Mouse (Mus musculus): ENCODE results near the gene Gm48551. TPM values are rescaled to one million over a fixed set of nuclear protein-coding genes. Genes with fewer than 3 reads are reported as not detected.

The Gm48551 gene
- polyA plus RNA-seq, 1 experiment from 2014 or later, result 4.1 TPM

- H3K4me3 ChIP-seq, result peak overlapping the region; percentile 79
- H3K9me3 ChIP-seq, result no peaks in the 10 kb centered on the region
- H3K27ac ChIP-seq, result peak overlapping the region; percentile 75; the same call in 1 of the 2 replicates
- no peaks in the 10 kb centered on the region for H3K27me3 ChIP-seq
- H3K36me3 ChIP-seq, result peaks cover 35% of the 10 kb centered on the region
- WGBS, result 55% methylated on average over 2 of the region's 2 CpGs
- H3K4me1 ChIP-seq, result peaks cover 39% of the 10 kb centered on the region
- H3K9ac ChIP-seq, result peak overlapping the region; percentile 95
- no peak for ATAC-seq (ENCODE audit: insufficient number of reproducible peaks, insufficient read depth, low FRiP score, low TSS enrichment, low read depth)
- H3K4me2 ChIP-seq, result peak overlapping the region; percentile 88
Observed at GRCm38 (mm10) chr10:81377362-81377664, 7.0 kb upstream of the Gm48551 start.

- ATAC-seq (ENCODE audit: insufficient number of reproducible peaks, insufficient read depth, low FRiP score, low TSS enrichment, low read depth), result peak; percentile 21; the same call in 1 of the 2 replicates
- peak within 1 kb of the TSS; percentile 95 for H3K9ac ChIP-seq
- H3K4me1 ChIP-seq, result peaks cover 37% of the 10 kb centered on the region
- WGBS, result under 1% methylated on average over 53 of the region's 59 CpGs
- peak within 1 kb of the TSS; percentile 79 for H3K4me3 ChIP-seq
- H3K4me2 ChIP-seq, result peak within 1 kb of the TSS; percentile 88
- H3K36me3 ChIP-seq, result peaks cover 29% of the 10 kb centered on the region
- H3K9me3 ChIP-seq, result no peaks in the 10 kb centered on the region
- H3K27ac ChIP-seq, result peak within 1 kb of the TSS; percentile 85
- H3K27me3 ChIP-seq, result no peaks in the 10 kb centered on the region
Observed at GRCm38 (mm10) chr10:81377793-81378552, 6.3 kb upstream of the Gm48551 start, which contains the start of gene Fzr1. Fzr1 (minus strand) TSS chr10:81378516.

DNA sequence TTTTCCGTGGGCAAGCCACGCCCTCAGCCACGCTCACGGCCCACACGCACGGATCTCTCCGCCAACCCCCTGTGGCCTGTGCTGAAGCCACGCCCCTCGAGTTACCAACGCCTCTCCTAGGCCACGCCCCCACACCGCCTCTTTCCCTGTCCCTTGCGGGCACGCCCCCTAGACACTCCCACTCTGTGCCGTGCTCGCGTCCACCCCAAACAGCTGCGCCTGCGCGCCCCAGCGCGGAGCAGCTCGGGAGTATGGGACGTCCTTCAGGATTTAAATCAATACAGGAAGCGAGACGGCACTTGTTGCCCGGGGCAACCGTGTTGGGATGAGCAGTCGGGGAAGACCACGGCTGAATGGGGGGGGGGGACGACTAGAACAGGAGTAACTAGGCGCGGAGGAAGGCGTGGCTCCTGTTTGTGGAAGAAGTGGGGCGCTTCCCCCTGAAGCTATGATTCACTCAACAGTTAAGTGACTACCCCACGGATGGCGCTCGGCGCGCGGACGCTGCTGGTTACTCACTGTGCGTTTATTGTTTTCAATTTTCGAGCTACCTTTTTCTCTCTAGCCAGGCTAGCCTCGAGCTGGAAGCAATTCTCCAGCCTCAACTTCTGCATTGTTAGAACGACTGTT, 5.6 kb upstream of the Gm48551 start:
- Histone ChIP-seq H3K27ac (peak overlapping the region; percentile 85), H3K4me3 (peak overlapping the region; percentile 79), H3K27me3 (no peaks in the 10 kb centered on the region), H3K9ac (peak overlapping the region; percentile 69), H3K36me3 (peaks cover 22% of the 10 kb centered on the region), H3K9me3 (no peaks in the 10 kb centered on the region), H3K4me1 (peaks cover 30% of the 10 kb centered on the region), H3K4me2 (peak overlapping the region; percentile 88)
- peak; percentile 94 for ATAC-seq (ENCODE audit: insufficient number of reproducible peaks, insufficient read depth, low FRiP score, low TSS enrichment, low read depth)
- under 1% methylated on average over 46 of the region's 46 CpGs for WGBS

GRCm38 (mm10) chr10:81379183-81379553, 5.1 kb upstream of the Gm48551 start:
- Histone ChIP-seq H3K9me3 (no peaks in the 10 kb centered on the region), H3K9ac (peak overlapping the region; percentile 69), H3K4me2 (peak overlapping the region; percentile 88), H3K36me3 (peaks cover 17% of the 10 kb centered on the region), H3K4me3 (peak overlapping the region; percentile 79), H3K4me1 (peaks cover 30% of the 10 kb centered on the region), H3K27ac (peak overlapping the region; percentile 85), H3K27me3 (no peaks in the 10 kb centered on the region)
- WGBS, result 56% methylated on average over 3 of the region's 3 CpGs
- no peak for ATAC-seq (ENCODE audit: insufficient number of reproducible peaks, insufficient read depth, low FRiP score, low TSS enrichment, low read depth)

DNA sequence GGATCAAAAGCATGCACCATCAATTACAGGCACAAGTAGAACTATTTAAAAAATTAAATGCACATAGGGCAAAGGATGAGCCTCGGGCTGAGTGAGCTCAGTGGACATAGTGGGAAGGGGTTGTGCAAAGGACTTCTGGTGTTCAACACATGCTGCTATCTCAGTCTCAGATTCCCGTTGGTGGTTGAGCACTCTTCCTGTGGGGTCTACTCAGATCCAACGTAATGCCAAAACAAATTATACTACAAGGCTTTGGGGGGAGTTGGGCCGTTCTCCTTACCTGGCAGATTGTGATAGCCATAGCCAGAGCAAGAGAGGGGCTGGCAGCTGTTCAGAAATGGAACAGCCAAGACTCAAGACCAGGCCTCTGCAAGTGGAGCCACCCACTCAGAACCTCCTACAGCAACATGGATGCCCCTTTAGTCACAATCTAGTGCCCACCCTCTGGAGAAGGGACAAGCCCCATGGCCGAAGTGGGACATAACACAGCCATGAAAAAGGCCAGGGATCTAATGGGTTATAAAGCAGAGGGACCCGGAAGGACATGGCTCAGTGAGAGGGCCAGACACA, 4.4 kb upstream of the Gm48551 start:
- H3K4me2 ChIP-seq, result no peak overlapping the region
- H3K9me3 ChIP-seq, result no peaks in the 10 kb centered on the region
- peaks cover 13% of the 10 kb centered on the region for H3K36me3 ChIP-seq
- H3K27me3 ChIP-seq, result no peaks in the 10 kb centered on the region
- no peak overlapping the region for H3K9ac ChIP-seq
- peaks cover 31% of the 10 kb centered on the region for H3K4me1 ChIP-seq
- H3K4me3 ChIP-seq, result no peak overlapping the region
- ATAC-seq (ENCODE audit: insufficient number of reproducible peaks, insufficient read depth, low FRiP score, low TSS enrichment, low read depth), result no peak
- no peak overlapping the region for H3K27ac ChIP-seq
- 84% methylated on average over 6 of the region's 6 CpGs for WGBS

DNA sequence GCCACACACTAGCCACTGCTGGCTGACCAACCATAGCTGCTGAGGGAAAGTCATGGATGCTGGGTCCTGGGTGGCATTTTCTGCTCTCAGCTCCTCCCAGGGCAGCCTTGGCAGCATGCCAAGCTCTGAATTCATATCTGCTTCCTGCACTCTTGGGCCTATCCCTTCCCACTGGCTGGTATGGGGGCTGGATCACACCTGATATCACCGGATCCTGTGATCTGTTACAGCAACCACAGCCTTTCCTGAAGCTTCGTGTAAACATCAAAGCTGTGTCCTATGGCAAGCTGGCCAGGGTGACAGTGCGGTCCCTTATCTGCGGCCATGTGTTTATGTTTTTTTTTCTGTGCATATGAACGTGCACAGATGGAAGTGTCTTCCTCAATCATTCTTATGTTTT, 2.2 kb upstream of the Gm48551 start:
- Histone ChIP-seq H3K27ac (no peak overlapping the region), H3K27me3 (no peaks in the 10 kb centered on the region), H3K9me3 (no peaks in the 10 kb centered on the region), H3K4me3 (no peak overlapping the region), H3K36me3 (peaks cover 13% of the 10 kb centered on the region), H3K4me2 (no peak overlapping the region), H3K4me1 (peaks cover 24% of the 10 kb centered on the region), H3K9ac (0 out of 2 replicates have a peak overlapping the region, but pooled peaks have one; percentile 52)
- ATAC-seq (ENCODE audit: insufficient number of reproducible peaks, insufficient read depth, low FRiP score, low TSS enrichment, low read depth), result no peak
- 75% methylated on average over 5 of the region's 5 CpGs for WGBS

DNA sequence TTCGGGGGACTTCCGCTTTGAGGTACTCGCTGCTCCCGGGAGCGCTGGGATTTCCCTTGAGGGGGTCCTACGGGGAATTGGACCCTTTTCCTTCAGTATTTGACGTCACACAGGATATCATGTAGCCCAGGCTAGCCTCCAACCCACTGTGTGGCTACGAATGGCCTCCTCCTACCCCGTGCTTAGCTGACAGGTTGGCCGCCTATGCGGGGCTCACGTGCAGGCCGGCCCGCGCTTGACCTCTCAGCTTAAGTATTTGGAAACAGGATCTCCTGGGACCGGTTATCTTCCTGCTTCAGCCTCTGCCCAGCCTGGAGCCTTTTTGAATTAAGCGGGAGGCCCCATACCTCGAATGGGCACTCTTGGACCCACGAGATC, 328 bp downstream of the Gm48551 start:
- H3K27ac ChIP-seq, result peak overlapping the region; percentile 82
- under 1% methylated on average over 19 of the region's 19 CpGs for WGBS
- H3K4me2 ChIP-seq, result peak overlapping the region; percentile 77
- peak overlapping the region; percentile 94 for H3K4me3 ChIP-seq
- H3K9ac ChIP-seq, result peak overlapping the region; percentile 90
- H3K4me1 ChIP-seq, result peaks cover 12% of the 10 kb centered on the region
- no peaks in the 10 kb centered on the region for H3K27me3 ChIP-seq
- no peak for ATAC-seq (ENCODE audit: insufficient number of reproducible peaks, insufficient read depth, low FRiP score, low TSS enrichment, low read depth)
- H3K36me3 ChIP-seq, result peaks cover 38% of the 10 kb centered on the region
- H3K9me3 ChIP-seq, result no peaks in the 10 kb centered on the region

- peaks cover 12% of the 10 kb centered on the region for H3K4me1 ChIP-seq
- peak overlapping the region; percentile 90; the same call in 1 of the 2 replicates for H3K9ac ChIP-seq
- peak overlapping the region; percentile 94 for H3K4me3 ChIP-seq
- no peaks in the 10 kb centered on the region for H3K9me3 ChIP-seq
- WGBS, result 89% methylated on average over 22 of the region's 22 CpGs
- H3K27ac ChIP-seq, result no peak overlapping the region
- peak overlapping the region; percentile 77 for H3K4me2 ChIP-seq
- H3K36me3 ChIP-seq, result peaks cover 38% of the 10 kb centered on the region
- ATAC-seq (ENCODE audit: insufficient number of reproducible peaks, insufficient read depth, low FRiP score, low TSS enrichment, low read depth), result no peak
- H3K27me3 ChIP-seq, result no peaks in the 10 kb centered on the region
Observed at GRCm38 (mm10) chr10:81385603-81386306, 1.5 kb downstream of the Gm48551 start.

- 95% methylated on average over 20 of the region's 20 CpGs for WGBS
Observed at GRCm38 (mm10) chr10:81387716-81388115, 3.5 kb downstream of the Gm48551 start.

DNA sequence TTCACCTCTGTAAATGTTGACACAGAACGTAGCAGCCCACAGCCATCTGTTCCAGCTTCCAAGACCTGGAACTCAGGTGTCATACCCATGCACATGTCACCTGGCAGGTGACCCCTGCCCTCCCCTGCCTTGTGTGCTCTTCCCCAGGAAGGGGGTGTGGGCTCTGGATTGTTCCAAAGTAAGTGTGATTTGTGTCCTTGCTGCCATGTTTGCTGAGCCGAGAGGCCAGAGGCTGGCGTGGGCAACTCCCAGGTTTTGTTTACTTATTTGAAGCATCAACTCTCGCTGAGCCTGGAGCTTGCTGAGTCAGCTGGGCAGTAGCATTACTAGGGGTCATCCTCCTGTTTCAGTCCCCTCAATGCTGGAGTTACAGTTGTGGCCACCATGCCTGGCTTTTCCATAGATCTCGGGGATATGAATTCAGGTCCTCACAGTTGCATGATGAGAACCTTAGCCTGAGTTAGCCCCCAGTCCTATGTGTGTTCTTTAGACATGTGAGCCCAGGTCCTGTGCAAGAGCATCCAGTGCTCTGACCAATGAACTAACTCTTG, 4.3 kb downstream of the Gm48551 start, which contains the start of gene Gm48552:
Gene Gm48552 (plus strand): TSS at position 501 of the 551 bp plus-strand sequence.
- Histone ChIP-seq H3K9ac (0 out of 2 replicates have a peak within 1 kb of the TSS, but pooled peaks have one; percentile 32), H3K4me2 (no peak within 1 kb of the TSS), H3K27me3 (no peaks in the 10 kb centered on the region), H3K9me3 (no peaks in the 10 kb centered on the region), H3K36me3 (peaks cover 43% of the 10 kb centered on the region), H3K4me1 (peaks cover 23% of the 10 kb centered on the region), H3K4me3 (no peak within 1 kb of the TSS), H3K27ac (peak within 1 kb of the TSS; percentile 22; the same call in 1 of the 2 replicates)
- WGBS, result 91% methylated on average over 5 of the region's 5 CpGs
- no peak for ATAC-seq (ENCODE audit: insufficient number of reproducible peaks, insufficient read depth, low FRiP score, low TSS enrichment, low read depth)

More at GRCm38 (mm10) chr10:81387716-81388115, 3.5 kb downstream of the Gm48551 start:
- Histone ChIP-seq H3K27ac (no peak overlapping the region), H3K4me2 (no peak overlapping the region), H3K4me1 (peaks cover 14% of the 10 kb centered on the region), H3K9me3 (no peaks in the 10 kb centered on the region), H3K9ac (no peak overlapping the region), H3K27me3 (no peaks in the 10 kb centered on the region), H3K36me3 (peaks cover 43% of the 10 kb centered on the region), H3K4me3 (no peak overlapping the region)
- no peak for ATAC-seq (ENCODE audit: insufficient number of reproducible peaks, insufficient read depth, low FRiP score, low TSS enrichment, low read depth)

DNA sequence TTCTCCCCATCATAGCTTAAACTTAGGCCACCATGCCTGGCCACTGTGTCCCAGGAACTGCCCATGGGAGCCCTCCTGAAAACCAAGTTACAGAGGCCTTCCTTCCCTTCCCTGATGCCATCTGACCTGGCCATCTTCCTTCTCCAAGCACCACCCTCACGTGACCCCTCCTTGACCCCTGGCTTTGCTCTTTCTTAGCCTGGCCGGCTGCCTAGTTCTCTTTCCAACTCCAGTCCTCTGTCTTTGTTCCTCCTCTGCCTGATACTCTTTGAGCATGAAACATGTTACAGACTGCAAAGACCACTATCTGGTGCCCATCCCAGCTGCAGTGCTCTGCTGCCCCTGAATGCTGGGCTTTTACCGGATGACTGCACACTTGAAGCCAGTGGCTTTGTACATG, 5.1 kb downstream of the Gm48551 start:
- peaks cover 43% of the 10 kb centered on the region for H3K36me3 ChIP-seq

More for the DNA sequence above, 5.1 kb downstream of the Gm48551 start:
- 0 out of 2 replicates have a peak overlapping the region, but pooled peaks have one; percentile 32 for H3K9ac ChIP-seq
- no peaks in the 10 kb centered on the region for H3K27me3 ChIP-seq
- peak overlapping the region; percentile 22; the same call in 1 of the 2 replicates for H3K27ac ChIP-seq
- H3K4me3 ChIP-seq, result no peak overlapping the region
- peaks cover 27% of the 10 kb centered on the region for H3K4me1 ChIP-seq
- no peak for ATAC-seq (ENCODE audit: insufficient number of reproducible peaks, insufficient read depth, low FRiP score, low TSS enrichment, low read depth)
- H3K4me2 ChIP-seq, result no peak overlapping the region
- 62% methylated on average over 3 of the region's 3 CpGs for WGBS
- H3K9me3 ChIP-seq, result no peaks in the 10 kb centered on the region
